Mouse (Mus musculus) CD4-positive, CD25-positive, alpha-beta regulatory T cell (primary cell): Measurements from ENCODE around the gene Cpxm1. TPM values are rescaled to one million over a fixed set of nuclear protein-coding genes. Genes with fewer than 3 reads are reported as not detected.

ENCODE experiments used
- polyA plus RNA-seq: library from polyadenylated mRNA; unstranded; fragments of 100-300 nt; shearing (Covaris generic); gene quantifications from one replicate; pipeline ENCODE4 v1.2.1, GENCODE M21; 2017

Gene Cpxm1
- 0.10 TPM for polyA plus RNA-seq

GRCm38 (mm10) chr2:130397186-130397985, at the start of gene Cpxm1:
Cpxm1 (minus strand) TSS chr2:130397574.

GRCm38 (mm10) chr2:130424126-130424853, 26.9 kb upstream of the Cpxm1 start, which contains the start of the genes Vps16 and Pced1a:
Vps16 (plus strand) TSS chr2:130424339.
Pced1a (minus strand) TSS chr2:130424701.

GRCm38 (mm10) chr2:130406178-130406577, 8.8 kb upstream of the Cpxm1 start, which contains the start of gene Tmem239:
Tmem239 (plus strand) TSS chr2:130406478.

GRCm38 (mm10) chr2:130404939-130405338, 7.6 kb upstream of the Cpxm1 start, which contains the start of the genes Gm28372 and 1700020A23Rik:
Gm28372 (plus strand) TSS chr2:130405239.
1700020A23Rik (plus strand) TSS chr2:130405259.

Other genes with a start within 250 kb of the Cpxm1 start
- gene Snrpb, start 218.2 kb downstream of the Cpxm1 start, polyA plus RNA-seq, result 392 TPM
- 0.05 TPM for gene Tmc2, start 202.4 kb downstream of the Cpxm1 start, polyA plus RNA-seq
- 291 TPM for gene Nop56, start 123.1 kb downstream of the Cpxm1 start, polyA plus RNA-seq
- 171 TPM for gene Idh3b, start 113.0 kb downstream of the Cpxm1 start, polyA plus RNA-seq
- gene Ebf4, start 102.4 kb downstream of the Cpxm1 start, polyA plus RNA-seq, result not detected
- not detected for gene Gm28372, start 7.7 kb upstream of the Cpxm1 start, polyA plus RNA-seq
- not detected for gene 1700020A23Rik, start 7.7 kb upstream of the Cpxm1 start, polyA plus RNA-seq
- not detected for gene Tmem239, start 8.9 kb upstream of the Cpxm1 start, polyA plus RNA-seq
- gene Vps16, start 26.8 kb upstream of the Cpxm1 start, polyA plus RNA-seq, result 247 TPM
- gene Pced1a, start 27.1 kb upstream of the Cpxm1 start, polyA plus RNA-seq, result 21.9 TPM
- gene Ptpra, start 52.7 kb upstream of the Cpxm1 start, polyA plus RNA-seq, result 183 TPM
- gene Mrps26, start 166.2 kb upstream of the Cpxm1 start, polyA plus RNA-seq, result 124 TPM
- gene Oxt, start 178.6 kb upstream of the Cpxm1 start, polyA plus RNA-seq, result not detected
- gene Avp, start 185.0 kb upstream of the Cpxm1 start, polyA plus RNA-seq, result not detected
- 13.6 TPM for gene Fastkd5, start 232.5 kb upstream of the Cpxm1 start, polyA plus RNA-seq
- 13.4 TPM for gene Ubox5, start 232.5 kb upstream of the Cpxm1 start, polyA plus RNA-seq
- 1.0 TPM for gene Lzts3, start 245.2 kb upstream of the Cpxm1 start, polyA plus RNA-seq